Mouse (Mus musculus) heart, embryonic 15.5 days (tissue): ENCODE results near the gene Krt8. TPM values are rescaled to one million over a fixed set of nuclear protein-coding genes. Genes with fewer than 3 reads are reported as not detected.

ENCODE experiments used
- ATAC-seq: fragments of 200-750 bp; cut with Nextera tagmentation; replicated peaks from 2 replicates; pipeline ENCODE4 v1.8.0; 2017; ENCODE audit warnings: low read depth, moderate TSS enrichment; ENCODE audit not compliant: insufficient number of reproducible peaks, insufficient read depth, low FRiP score
- H3K27ac ChIP-seq: fragments of 300-500 bp; sonication (generic); 2 replicates; pipeline ENCODE4 v1.5.1; 2015; ENCODE audit warnings: mild to moderate bottlenecking, inconsistent platforms
- H3K27me3 ChIP-seq: fragments of 300-500 bp; sonication (generic); 2 replicates; pipeline ENCODE4 v1.6.1; 2015; ENCODE audit warnings: inconsistent platforms
- H3K36me3 ChIP-seq: fragments of 300-500 bp; sonication (generic); 2 replicates; pipeline ENCODE4 v1.6.1; 2015; ENCODE audit warnings: mild to moderate bottlenecking, inconsistent platforms
- H3K4me1 ChIP-seq: fragments of 300-500 bp; sonication (generic); replicated peaks from 2 replicates; pipeline ENCODE4 v1.6.1; 2015; ENCODE audit warnings: inconsistent platforms
- H3K4me2 ChIP-seq: fragments of 300-500 bp; sonication (generic); 2 replicates; pipeline ENCODE4 v1.6.1; 2015; ENCODE audit warnings: inconsistent platforms, mild to moderate bottlenecking, moderate library complexity
- H3K4me3 ChIP-seq: fragments of 300-500 bp; sonication (generic); 2 replicates; pipeline ENCODE4 v1.5.1; 2015; ENCODE audit warnings: mild to moderate bottlenecking, inconsistent platforms
- H3K9ac ChIP-seq: fragments of 300-500 bp; sonication (generic); 2 replicates; pipeline ENCODE4 v1.6.1; 2015; ENCODE audit warnings: mild to moderate bottlenecking, inconsistent platforms
- H3K9me3 ChIP-seq: fragments of 300-500 bp; sonication (generic); replicated peaks from 2 replicates; pipeline ENCODE4 v1.6.1; 2016; ENCODE audit warnings: inconsistent platforms
- WGBS: fragments of 180-500 bp; shearing (Covaris S2); methylation state at CpG from one replicate; pipeline ENCODE4 v1.1.7; 2015; ENCODE audit warnings: mixed read lengths; 5-methylcytosine and 5-hydroxymethylcytosine counted together
- polyA plus RNA-seq: library from polyadenylated mRNA; unstranded; fragments of >200 nt; fragmentation: Nextera tagmentation; extraction: Ambion mirVana; gene quantifications from 2 replicates; pipeline ENCODE4 v1.2.1, GENCODE M21; 2015

Gene Krt8
- polyA plus RNA-seq = 30.3 and 197 TPM in 2 replicates

- H3K36me3 ChIP-seq = no peaks in the 10 kb centered on the region
- no peak for ATAC-seq
- H3K4me2 ChIP-seq = peak within 1 kb of the TSS; percentile 66
- H3K27me3 ChIP-seq = peaks cover 32% of the 10 kb centered on the region
- H3K9me3 ChIP-seq = no peaks in the 10 kb centered on the region
- peak within 1 kb of the TSS; percentile 48 for H3K4me3 ChIP-seq
- H3K4me1 ChIP-seq = peaks cover 8% of the 10 kb centered on the region
- whole genome bisulfite sequencing = 38% methylated on average over 11 of the region's 11 CpGs
- H3K27ac ChIP-seq = peak within 1 kb of the TSS; percentile 1; the same call in 1 of the 2 replicates
- peak within 1 kb of the TSS; percentile 46; the same call in 1 of the 2 replicates for H3K9ac ChIP-seq
Measured at GRCm38 (mm10) chr15:102004189-102004588, at the start of gene Krt8. TSS of gene Krt8 (minus strand) at chr15:102004482.

GRCm38 (mm10) chr15:102051920-102052683 is 47.8 kb upstream of the Krt8 start:
- H3K4me3 ChIP-seq = peak overlapping the region; percentile 51
- 1% methylated on average over 28 of the region's 33 CpGs for WGBS
- peak overlapping the region; percentile 81 for H3K4me2 ChIP-seq
- peak overlapping the region; percentile 59 for H3K9ac ChIP-seq
- no peaks in the 10 kb centered on the region for H3K9me3 ChIP-seq
- ATAC-seq = 0 out of 2 replicates have a peak, but pooled peaks have one; percentile 27
- peaks cover 5% of the 10 kb centered on the region; the same call in 1 of the 2 replicates for H3K4me1 ChIP-seq
- no peaks in the 10 kb centered on the region for H3K27me3 ChIP-seq
- no peaks in the 10 kb centered on the region for H3K36me3 ChIP-seq
- peak overlapping the region; percentile 47 for H3K27ac ChIP-seq

- no peak for ATAC-seq
- Histone ChIP-seq H3K4me1 (0 out of 2 replicates have a peak, but pooled peaks cover 2% of the 10 kb centered on the region), H3K9me3 (no peaks in the 10 kb centered on the region), H3K27ac (no peak overlapping the region), H3K36me3 (no peaks in the 10 kb centered on the region), H3K9ac (no peak overlapping the region), H3K4me3 (no peak overlapping the region), H3K4me2 (no peak overlapping the region), H3K27me3 (no peaks in the 10 kb centered on the region)
Measured at GRCm38 (mm10) chr15:102049871-102050270, 45.6 kb upstream of the Krt8 start.

- 79% methylated on average over 6 of the region's 6 CpGs for WGBS
- Histone ChIP-seq H3K4me2 (no peak overlapping the region), H3K27ac (no peak overlapping the region), H3K27me3 (no peaks in the 10 kb centered on the region), H3K36me3 (no peaks in the 10 kb centered on the region), H3K9me3 (no peaks in the 10 kb centered on the region), H3K4me1 (0 out of 2 replicates have a peak, but pooled peaks cover 2% of the 10 kb centered on the region), H3K4me3 (no peak overlapping the region), H3K9ac (no peak overlapping the region)
- no peak for ATAC-seq
Measured at GRCm38 (mm10) chr15:102048006-102048405, 43.7 kb upstream of the Krt8 start.

- Histone ChIP-seq H3K9ac (no peak overlapping the region), H3K9me3 (no peaks in the 10 kb centered on the region), H3K4me3 (no peak overlapping the region), H3K4me1 (no peaks in the 10 kb centered on the region), H3K27ac (no peak overlapping the region), H3K4me2 (no peak overlapping the region), H3K36me3 (no peaks in the 10 kb centered on the region), H3K27me3 (no peaks in the 10 kb centered on the region)
- ATAC-seq = no peak
- WGBS = 62% methylated on average over 10 of the region's 10 CpGs
Measured at GRCm38 (mm10) chr15:102045691-102046090, 41.4 kb upstream of the Krt8 start.

GRCm38 (mm10) chr15:102044745-102045144 is 40.5 kb upstream of the Krt8 start:
- Histone ChIP-seq H3K4me2 (no peak overlapping the region), H3K4me3 (no peak overlapping the region), H3K36me3 (no peaks in the 10 kb centered on the region), H3K27ac (no peak overlapping the region), H3K27me3 (no peaks in the 10 kb centered on the region), H3K9me3 (no peaks in the 10 kb centered on the region), H3K4me1 (no peaks in the 10 kb centered on the region), H3K9ac (no peak overlapping the region)
- no peak for ATAC-seq
- WGBS = 76% methylated on average over 3 of the region's 3 CpGs

- H3K27ac ChIP-seq = no peak overlapping the region
- ATAC-seq = no peak
Measured at GRCm38 (mm10) chr15:102041951-102042350, 37.7 kb upstream of the Krt8 start.

GRCm38 (mm10) chr15:102040277-102040676 is 36.0 kb upstream of the Krt8 start:
- no peaks in the 10 kb centered on the region for H3K4me1 ChIP-seq
- H3K27me3 ChIP-seq = no peaks in the 10 kb centered on the region
- H3K4me2 ChIP-seq = no peak overlapping the region
- H3K27ac ChIP-seq = no peak overlapping the region
- H3K4me3 ChIP-seq = no peak overlapping the region
- H3K36me3 ChIP-seq = no peaks in the 10 kb centered on the region
- no peaks in the 10 kb centered on the region for H3K9me3 ChIP-seq
- no peak for ATAC-seq
- no peak overlapping the region for H3K9ac ChIP-seq
- 72% methylated on average over 4 of the region's 4 CpGs for WGBS

More at GRCm38 (mm10) chr15:102041951-102042350, 37.7 kb upstream of the Krt8 start:
- no peaks in the 10 kb centered on the region for H3K9me3 ChIP-seq
- H3K4me3 ChIP-seq = no peak overlapping the region
- H3K4me2 ChIP-seq = no peak overlapping the region
- H3K9ac ChIP-seq = no peak overlapping the region
- H3K4me1 ChIP-seq = no peaks in the 10 kb centered on the region
- 60% methylated on average over 7 of the region's 7 CpGs for WGBS
- no peaks in the 10 kb centered on the region for H3K36me3 ChIP-seq
- H3K27me3 ChIP-seq = no peaks in the 10 kb centered on the region

- WGBS = 52% methylated on average over 16 of the region's 16 CpGs
- Histone ChIP-seq H3K9me3 (no peaks in the 10 kb centered on the region), H3K4me1 (peaks cover 10% of the 10 kb centered on the region), H3K27ac (0 out of 2 replicates have a peak overlapping the region, but pooled peaks have one; percentile 33), H3K36me3 (no peaks in the 10 kb centered on the region; the same call in 1 of the 2 replicates), H3K27me3 (no peaks in the 10 kb centered on the region), H3K4me3 (no peak overlapping the region), H3K9ac (no peak overlapping the region), H3K4me2 (no peak overlapping the region)
- 0 out of 2 replicates have a peak, but pooled peaks have one; percentile 43 for ATAC-seq
Measured at GRCm38 (mm10) chr15:102034121-102035053, 30.1 kb upstream of the Krt8 start.

GRCm38 (mm10) chr15:102028040-102028439 is 23.8 kb upstream of the Krt8 start, which contains the start of gene Krt18:
TSS of gene Krt18 (plus strand) at chr15:102028180.
- Histone ChIP-seq H3K4me2 (peak within 1 kb of the TSS; percentile 70), H3K36me3 (no peaks in the 10 kb centered on the region; the same call in 1 of the 2 replicates), H3K4me1 (peaks cover 34% of the 10 kb centered on the region), H3K27me3 (peaks cover 9% of the 10 kb centered on the region; the same call in 1 of the 2 replicates), H3K27ac (peak within 1 kb of the TSS; percentile 43; the same call in 1 of the 2 replicates), H3K9ac (peak within 1 kb of the TSS; percentile 54), H3K4me3 (peak within 1 kb of the TSS; percentile 49), H3K9me3 (no peaks in the 10 kb centered on the region)
- 1% methylated on average over 28 of the region's 28 CpGs for WGBS
- no peak; the same call in 1 of the 2 replicates for ATAC-seq

- Histone ChIP-seq H3K9ac (no peak overlapping the region), H3K4me2 (peak overlapping the region; percentile 56), H3K4me1 (peaks cover 34% of the 10 kb centered on the region), H3K36me3 (no peaks in the 10 kb centered on the region; the same call in 1 of the 2 replicates), H3K27me3 (peaks cover 9% of the 10 kb centered on the region; the same call in 1 of the 2 replicates), H3K4me3 (no peak overlapping the region), H3K27ac (no peak overlapping the region), H3K9me3 (no peaks in the 10 kb centered on the region)
- WGBS = 30% methylated on average over 12 of the region's 12 CpGs
- no peak for ATAC-seq
Measured at GRCm38 (mm10) chr15:102026430-102026829, 22.1 kb upstream of the Krt8 start.
